Mouse (Mus musculus): Measurements from ENCODE around the gene Slc16a9. TPM values are rescaled to one million over a fixed set of nuclear protein-coding genes. Genes with fewer than 3 reads are reported as not detected.
"Not testable (repeated sequence)": the region's sequence is repeated elsewhere in the genome, so short reads cannot be mapped to it uniquely, and the experiment has no call there.

Slc16a9 gene
- polyA plus RNA-seq, 1 experiment from 2014 or later = 2.7 TPM

DNA sequence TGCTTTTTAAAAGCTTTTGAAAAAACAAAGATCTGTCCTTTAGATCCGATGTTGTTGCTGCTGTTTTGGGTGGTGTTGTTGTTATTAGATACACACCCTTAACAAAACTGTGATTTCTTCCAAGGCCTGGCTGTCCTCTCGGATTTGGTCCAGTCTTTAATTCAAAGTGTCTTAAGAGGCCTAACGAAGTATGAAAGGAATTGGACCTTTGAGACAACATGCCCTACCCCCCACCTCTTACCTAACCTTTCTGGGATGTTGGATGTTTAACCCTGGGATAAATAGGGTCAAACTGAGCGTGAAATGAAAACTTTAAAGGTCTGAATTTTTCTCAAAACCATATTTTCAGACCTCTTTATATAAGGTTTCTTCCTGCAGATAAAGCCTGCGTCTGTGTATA is 23.9 kb upstream of the Slc16a9 start:
- no peaks in the 10 kb centered on the region for H3K36me3 ChIP-seq (replicated peaks)
- no peak overlapping the region for H3K4me3 ChIP-seq
- no peak overlapping the region for H3K9ac ChIP-seq
- H3K9me3 ChIP-seq = no peaks in the 10 kb centered on the region
- no peak overlapping the region for H3K4me2 ChIP-seq
- WGBS = 59% methylated on average over 5 of the region's 5 CpGs
- no peaks in the 10 kb centered on the region for H3K4me1 ChIP-seq
- ATAC-seq (replicated peaks) = no peak
- H3K27ac ChIP-seq = no peak overlapping the region
- no peaks in the 10 kb centered on the region for H3K27me3 ChIP-seq (replicated peaks)

DNA sequence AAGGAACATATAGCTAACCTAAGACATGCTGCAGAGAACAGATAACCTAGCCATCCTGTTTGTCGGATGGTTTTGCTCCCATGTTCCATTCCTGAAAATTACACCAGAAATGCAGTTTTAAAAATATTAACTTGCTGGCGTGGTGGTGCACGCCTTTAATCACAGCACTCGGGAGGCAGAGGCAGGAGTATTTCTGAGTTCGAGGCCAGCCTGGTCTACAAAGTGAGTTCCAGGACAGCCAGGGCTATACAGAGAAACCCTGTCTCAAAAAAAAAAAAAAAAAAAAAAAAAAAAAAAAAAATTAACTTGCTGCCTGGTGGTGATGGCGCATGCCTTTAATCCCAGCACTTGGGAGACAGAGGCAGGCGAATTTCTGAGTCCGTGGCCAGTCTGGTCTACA is 22.7 kb upstream of the Slc16a9 start:
- not testable (repeated sequence) for H3K4me1 ChIP-seq; H3K4me3 ChIP-seq; ATAC-seq (replicated peaks); H3K27ac ChIP-seq; H3K27me3 ChIP-seq (replicated peaks); H3K9me3 ChIP-seq; H3K9ac ChIP-seq; H3K4me2 ChIP-seq; H3K36me3 ChIP-seq (replicated peaks)
- 94% methylated on average over 8 of the region's 8 CpGs for WGBS

DNA sequence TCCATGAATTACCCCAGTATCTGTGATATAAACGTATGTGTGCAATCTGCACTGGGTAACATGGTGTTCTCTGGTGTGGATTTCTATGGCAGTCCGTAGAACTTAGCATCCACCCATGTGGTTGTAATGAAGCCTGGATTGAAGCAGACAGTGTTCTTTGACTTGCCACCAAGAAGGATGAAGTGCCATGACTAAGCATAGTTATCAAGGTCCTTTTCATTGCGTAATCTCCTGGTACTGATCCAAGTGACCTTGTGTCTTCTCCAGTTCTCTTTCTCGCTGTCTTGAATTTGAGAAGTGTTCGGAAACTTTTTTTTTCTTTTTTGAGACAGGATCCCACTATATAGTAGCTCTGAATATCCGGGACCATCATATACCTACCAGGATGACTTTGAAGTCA is 20.3 kb upstream of the Slc16a9 start:
- Histone ChIP-seq H3K36me3 (replicated peaks) (no peaks in the 10 kb centered on the region), H3K4me3 (no peak overlapping the region), H3K9ac (no peak overlapping the region), H3K4me1 (no peaks in the 10 kb centered on the region), H3K9me3 (no peaks in the 10 kb centered on the region), H3K27ac (no peak overlapping the region), H3K27me3 (replicated peaks) (no peaks in the 10 kb centered on the region), H3K4me2 (no peak overlapping the region)
- ATAC-seq (replicated peaks) = no peak
- WGBS = 91% methylated on average over 6 of the region's 6 CpGs

DNA sequence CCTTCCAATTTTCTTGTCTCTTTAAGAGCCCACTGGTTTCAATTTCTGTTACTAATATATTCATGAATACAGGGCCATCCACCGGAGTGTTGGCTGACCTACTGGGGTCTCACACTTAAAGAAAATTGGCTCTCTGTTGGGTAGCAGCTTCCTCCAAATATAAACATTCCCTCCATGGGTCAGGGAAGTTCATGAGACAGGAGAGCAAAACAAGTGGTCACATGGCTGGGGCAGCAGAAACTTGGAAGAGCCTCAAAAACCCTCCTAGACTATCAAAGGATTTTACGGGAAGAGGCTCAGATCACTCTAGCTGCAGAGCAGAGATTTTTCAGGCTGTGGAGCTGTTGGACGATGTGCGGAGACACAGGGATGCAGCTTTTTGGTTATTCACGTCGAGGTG is 19.1 kb upstream of the Slc16a9 start:
- WGBS = 68% methylated on average over 6 of the region's 6 CpGs
- H3K4me2 ChIP-seq = no peak overlapping the region

DNA sequence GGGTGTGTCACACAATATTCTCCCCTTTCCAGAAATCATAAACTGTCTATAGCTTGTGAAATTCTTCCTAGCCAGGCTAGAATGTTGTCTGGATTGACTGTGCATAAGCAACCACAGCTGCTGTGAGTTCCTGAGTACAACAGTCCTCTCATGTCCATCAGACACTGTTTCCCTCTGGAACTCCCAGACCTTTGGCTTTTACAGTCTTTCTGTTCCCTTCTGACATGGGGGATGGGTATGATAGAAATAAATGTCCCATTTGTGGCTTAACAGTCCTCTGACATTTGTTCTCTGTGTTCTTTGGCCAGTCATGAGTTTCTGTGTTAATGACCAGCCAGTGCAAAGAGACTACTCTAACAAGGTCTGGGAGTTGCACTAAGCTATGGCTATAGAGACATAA is 18.3 kb upstream of the Slc16a9 start:
- H3K36me3 ChIP-seq (replicated peaks) = no peaks in the 10 kb centered on the region
- no peak overlapping the region for H3K9ac ChIP-seq
- ATAC-seq (replicated peaks) = no peak
- no peak overlapping the region for H3K4me3 ChIP-seq
- no peak overlapping the region for H3K27ac ChIP-seq
- no peaks in the 10 kb centered on the region for H3K27me3 ChIP-seq (replicated peaks)
- no peaks in the 10 kb centered on the region for H3K4me1 ChIP-seq
- H3K9me3 ChIP-seq = no peaks in the 10 kb centered on the region
- H3K4me2 ChIP-seq = no peak overlapping the region

More for the DNA sequence above, 19.1 kb upstream of the Slc16a9 start:
- Histone ChIP-seq H3K9ac (no peak overlapping the region), H3K9me3 (no peaks in the 10 kb centered on the region), H3K4me3 (no peak overlapping the region), H3K4me1 (no peaks in the 10 kb centered on the region), H3K36me3 (replicated peaks) (no peaks in the 10 kb centered on the region), H3K27ac (no peak overlapping the region), H3K27me3 (replicated peaks) (no peaks in the 10 kb centered on the region)
- ATAC-seq (replicated peaks) = no peak

DNA sequence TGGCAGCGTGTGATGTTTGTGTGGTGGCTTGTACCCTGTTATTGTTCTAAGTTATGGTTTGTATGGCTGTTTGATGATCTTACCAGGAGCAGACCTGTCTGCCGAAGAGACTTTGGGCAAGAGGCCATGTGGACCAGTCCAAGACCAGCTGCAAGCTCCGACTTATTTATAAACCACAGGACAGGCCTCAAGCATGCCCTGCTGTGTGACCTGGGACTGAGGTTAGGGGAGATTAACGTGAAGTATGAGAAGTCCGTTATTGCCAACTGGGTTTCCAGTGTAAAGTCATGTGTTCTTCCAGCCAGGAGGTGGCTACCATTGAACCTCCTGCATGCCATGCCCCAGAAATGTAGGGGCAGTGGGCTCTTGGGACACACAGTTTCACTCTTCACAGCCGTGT is 14.5 kb upstream of the Slc16a9 start:
- Histone ChIP-seq H3K9me3 (no peaks in the 10 kb centered on the region), H3K4me2 (no peak overlapping the region), H3K36me3 (replicated peaks) (no peaks in the 10 kb centered on the region), H3K9ac (no peak overlapping the region), H3K4me1 (no peaks in the 10 kb centered on the region), H3K27ac (no peak overlapping the region), H3K4me3 (no peak overlapping the region), H3K27me3 (replicated peaks) (no peaks in the 10 kb centered on the region)
- 79% methylated on average over 6 of the region's 6 CpGs for WGBS
- no peak for ATAC-seq (replicated peaks)

DNA sequence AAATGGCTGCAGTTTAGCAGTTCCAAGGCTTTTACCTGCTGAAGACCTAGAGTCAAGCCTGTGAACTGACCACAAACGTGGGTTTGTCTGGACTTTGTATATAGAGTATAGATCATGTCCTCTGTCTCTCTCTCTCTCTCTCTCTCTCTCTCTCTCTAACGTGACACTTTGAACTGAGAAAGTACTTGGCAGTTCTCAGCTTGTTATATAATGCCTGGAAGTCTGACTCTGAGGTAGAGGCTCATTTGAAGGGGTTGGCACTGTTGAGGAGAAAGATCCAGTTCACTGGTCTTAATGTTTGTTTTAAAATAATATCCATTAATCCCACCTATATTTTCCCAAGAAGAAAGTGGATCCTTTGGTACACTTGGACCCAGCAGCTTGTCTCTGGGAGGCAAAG is 7.0 kb upstream of the Slc16a9 start:
- no peak for ATAC-seq (replicated peaks)
- Histone ChIP-seq H3K9ac (no peak overlapping the region), H3K4me3 (no peak overlapping the region), H3K36me3 (replicated peaks) (no peaks in the 10 kb centered on the region), H3K27ac (no peak overlapping the region), H3K4me2 (no peak overlapping the region), H3K27me3 (replicated peaks) (no peaks in the 10 kb centered on the region), H3K9me3 (no peaks in the 10 kb centered on the region), H3K4me1 (no peaks in the 10 kb centered on the region)
- 73% methylated on average over 2 of the region's 2 CpGs for WGBS

DNA sequence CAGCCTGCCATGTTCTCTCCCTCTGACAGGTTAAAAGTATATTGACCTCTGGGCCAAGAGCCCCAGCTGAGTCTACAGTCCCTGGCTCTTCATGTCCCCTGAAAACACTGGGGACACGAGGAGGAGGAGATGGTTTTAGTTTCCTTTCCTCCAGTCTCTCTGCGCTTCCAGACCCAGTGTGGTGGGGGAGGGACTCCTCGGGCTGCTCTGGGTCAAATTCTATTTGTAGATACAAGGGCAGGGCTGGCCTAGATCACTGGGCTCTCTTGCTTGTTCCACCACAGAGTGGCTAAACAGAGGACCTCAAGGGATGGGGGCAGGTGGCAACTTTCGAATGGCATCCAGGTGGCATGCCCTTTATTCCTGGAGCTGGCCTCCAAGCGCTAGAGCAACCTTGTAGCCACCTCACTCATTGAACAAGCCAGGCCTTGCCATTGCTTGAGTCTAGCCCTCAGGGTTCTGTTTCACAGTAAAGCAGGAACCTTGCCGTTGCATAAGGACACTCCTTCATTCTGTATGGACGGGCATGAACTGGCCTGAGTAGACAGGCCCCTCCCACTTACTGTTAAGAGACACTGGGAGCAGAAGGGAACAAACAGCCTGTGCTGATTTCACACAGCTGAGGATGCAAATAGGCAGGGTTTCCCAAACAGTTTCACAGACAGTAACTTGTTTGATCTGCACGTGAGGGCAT is 2.0 kb upstream of the Slc16a9 start:
- no peak for ATAC-seq (replicated peaks)
- Histone ChIP-seq H3K4me3 (no peak overlapping the region), H3K27ac (no peak overlapping the region), H3K36me3 (replicated peaks) (no peaks in the 10 kb centered on the region), H3K4me2 (no peak overlapping the region), H3K9me3 (no peaks in the 10 kb centered on the region), H3K27me3 (replicated peaks) (peaks cover 23% of the 10 kb centered on the region), H3K9ac (no peak overlapping the region), H3K4me1 (peaks cover 14% of the 10 kb centered on the region)
- WGBS = 53% methylated on average over 8 of the region's 8 CpGs

DNA sequence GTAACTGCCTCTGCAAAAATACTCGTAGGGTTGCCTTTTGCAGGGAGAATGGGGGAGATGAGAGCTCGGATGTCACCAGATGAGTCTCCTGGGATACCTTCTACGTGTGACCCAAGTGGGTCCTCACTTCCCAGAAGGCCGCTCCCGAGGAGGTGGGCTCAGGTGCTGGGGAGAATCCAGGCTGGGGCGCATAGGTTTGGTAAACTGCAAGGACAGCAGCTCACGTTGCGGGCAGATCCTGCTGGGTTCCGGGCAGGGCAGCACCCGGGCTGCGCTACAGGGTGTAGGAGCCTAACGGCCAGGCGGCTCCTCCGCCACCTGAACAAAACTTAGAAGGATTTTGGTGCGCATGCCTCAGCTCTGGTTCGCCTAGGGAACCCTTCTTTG is 652 bp downstream of the Slc16a9 start:
- 2% methylated on average over 16 of the region's 16 CpGs for WGBS
- Histone ChIP-seq H3K9ac (peak overlapping the region; percentile 64), H3K36me3 (replicated peaks) (no peaks in the 10 kb centered on the region), H3K27me3 (replicated peaks) (peaks cover 23% of the 10 kb centered on the region), H3K9me3 (no peaks in the 10 kb centered on the region), H3K27ac (no peak overlapping the region), H3K4me1 (peaks cover 14% of the 10 kb centered on the region), H3K4me2 (peak overlapping the region; percentile 87), H3K4me3 (peak overlapping the region; percentile 63)
- peak; percentile 68 for ATAC-seq (replicated peaks)

DNA sequence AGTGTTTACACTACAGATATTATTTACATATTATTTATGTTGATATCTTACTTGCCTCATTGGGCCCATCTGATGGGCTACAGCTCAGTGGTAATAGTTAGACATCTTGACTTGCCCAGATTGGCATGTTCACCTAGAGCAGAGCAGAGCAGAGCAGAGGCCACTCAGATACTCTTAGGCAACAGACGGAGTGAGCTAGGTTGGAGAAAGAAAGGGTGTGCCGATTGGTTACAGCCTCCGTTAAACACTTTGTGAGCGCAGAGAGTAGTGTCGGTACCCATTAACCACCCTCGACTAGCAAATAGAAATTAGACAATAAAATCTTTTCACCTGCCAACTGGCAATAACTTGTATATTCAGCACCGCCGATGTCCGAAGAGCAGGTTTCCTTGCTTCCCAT is 1.2 kb downstream of the Slc16a9 start:
- WGBS = 37% methylated on average over 9 of the region's 9 CpGs
- Histone ChIP-seq H3K9ac (no peak overlapping the region), H3K27me3 (replicated peaks) (peaks cover 23% of the 10 kb centered on the region), H3K27ac (no peak overlapping the region), H3K4me2 (peak overlapping the region; percentile 87), H3K4me3 (peak overlapping the region; percentile 63), H3K36me3 (replicated peaks) (no peaks in the 10 kb centered on the region), H3K9me3 (no peaks in the 10 kb centered on the region), H3K4me1 (peaks cover 14% of the 10 kb centered on the region)
- no peak for ATAC-seq (replicated peaks)

DNA sequence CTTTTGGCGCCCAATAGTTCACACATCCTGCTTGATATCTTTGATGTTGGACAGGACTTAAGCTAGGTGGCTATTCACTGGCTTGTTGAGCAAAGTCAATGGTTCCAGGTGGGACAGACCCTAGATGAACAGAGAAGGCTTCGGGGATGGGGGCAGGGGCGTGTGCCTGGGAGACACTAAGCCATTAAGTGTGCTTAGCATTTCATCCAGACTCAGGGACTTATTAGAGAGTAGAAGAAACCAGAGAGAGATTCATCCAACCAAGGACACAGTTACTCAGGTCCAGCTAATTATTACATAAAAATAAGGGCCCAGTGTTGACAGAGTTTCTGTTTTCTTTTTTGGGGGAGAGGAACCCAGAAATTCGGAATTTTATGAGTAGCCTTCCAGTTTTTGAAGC is 5.5 kb downstream of the Slc16a9 start:
- H3K27ac ChIP-seq = no peak overlapping the region
- no peak overlapping the region for H3K9ac ChIP-seq
- H3K36me3 ChIP-seq (replicated peaks) = no peaks in the 10 kb centered on the region
- peaks cover 8% of the 10 kb centered on the region for H3K4me1 ChIP-seq
- no peaks in the 10 kb centered on the region for H3K9me3 ChIP-seq
- no peak overlapping the region for H3K4me3 ChIP-seq
- no peak for ATAC-seq (replicated peaks)
- WGBS = 83% methylated on average over 4 of the region's 4 CpGs
- H3K27me3 ChIP-seq (replicated peaks) = peaks cover 7% of the 10 kb centered on the region
- H3K4me2 ChIP-seq = no peak overlapping the region

DNA sequence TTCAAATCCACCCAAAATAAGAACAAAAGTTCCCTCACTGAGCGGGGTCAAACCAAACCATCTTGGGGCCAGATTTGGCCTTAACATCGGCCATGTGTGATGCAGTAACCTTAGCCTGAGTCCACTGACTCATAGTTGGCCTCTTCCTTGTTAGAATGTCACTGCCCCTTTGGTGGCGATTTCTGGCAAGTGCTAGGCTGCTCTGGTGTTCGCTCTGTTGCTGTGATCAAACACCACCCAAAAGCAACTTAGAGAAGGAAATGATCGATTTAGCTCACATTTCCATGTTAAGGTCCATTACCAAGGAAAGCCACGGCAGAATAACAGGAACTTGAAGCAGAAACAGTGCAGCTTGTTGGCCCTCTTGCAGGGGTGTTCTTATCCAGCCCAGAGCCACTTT is 5.9 kb downstream of the Slc16a9 start:
- H3K9me3 ChIP-seq = no peaks in the 10 kb centered on the region
- no peak overlapping the region for H3K4me3 ChIP-seq
- H3K9ac ChIP-seq = no peak overlapping the region
- 88% methylated on average over 6 of the region's 6 CpGs for WGBS
- no peak overlapping the region for H3K4me2 ChIP-seq
- no peak overlapping the region for H3K27ac ChIP-seq
- H3K27me3 ChIP-seq (replicated peaks) = peaks cover 7% of the 10 kb centered on the region
- H3K36me3 ChIP-seq (replicated peaks) = no peaks in the 10 kb centered on the region
- no peak for ATAC-seq (replicated peaks)
- peaks cover 4% of the 10 kb centered on the region for H3K4me1 ChIP-seq

DNA sequence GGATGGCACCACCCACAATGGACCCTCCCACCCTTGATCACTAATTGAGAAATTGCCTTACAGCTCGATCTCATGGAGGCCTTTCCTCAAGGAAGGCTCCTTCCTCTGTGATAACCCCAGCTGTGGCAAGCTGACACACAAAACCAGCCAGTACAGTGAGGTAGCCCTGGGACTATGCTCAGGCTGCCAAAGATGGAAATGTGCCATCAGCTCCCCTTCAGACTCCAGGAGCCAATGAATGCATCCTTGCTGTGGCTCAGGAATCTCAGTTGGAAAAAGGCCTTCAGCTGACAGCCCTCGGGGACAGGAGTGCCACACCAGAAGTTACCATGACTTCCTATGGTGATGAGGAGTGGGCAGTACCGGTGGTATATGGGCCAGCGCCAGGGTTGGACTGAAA is 9.8 kb downstream of the Slc16a9 start:
- no peak for ATAC-seq (replicated peaks)
- no peaks in the 10 kb centered on the region for H3K9me3 ChIP-seq
- no peak overlapping the region for H3K9ac ChIP-seq
- 76% methylated on average over 4 of the region's 4 CpGs for WGBS
- H3K4me1 ChIP-seq = no peaks in the 10 kb centered on the region
- no peak overlapping the region for H3K27ac ChIP-seq
- no peak overlapping the region for H3K4me2 ChIP-seq
- no peak overlapping the region for H3K4me3 ChIP-seq
- no peaks in the 10 kb centered on the region for H3K27me3 ChIP-seq (replicated peaks)
- no peaks in the 10 kb centered on the region for H3K36me3 ChIP-seq (replicated peaks)
